In the genomic region with DNA sequence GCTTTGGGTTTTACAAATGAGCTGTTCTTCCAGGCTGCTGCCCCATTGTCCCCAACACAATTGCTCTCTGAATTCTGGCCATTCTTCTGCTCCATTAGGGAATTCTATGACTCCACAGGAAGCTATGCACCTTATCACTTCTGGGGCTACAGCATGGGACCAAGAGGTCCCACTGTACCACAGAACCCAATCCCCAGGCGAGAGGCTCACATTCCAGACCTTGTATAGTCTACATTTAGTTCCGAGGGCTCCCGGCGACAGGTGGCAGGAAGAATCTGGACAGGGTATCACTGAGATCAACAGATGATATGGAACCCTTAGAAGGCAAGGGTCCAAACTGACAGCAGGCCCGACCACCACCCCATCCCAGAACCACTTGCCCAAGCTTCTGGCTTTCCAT, we compare ENCODE assay signal across 22 mouse cellular contexts. TPM values are rescaled to one million over a fixed set of nuclear protein-coding genes. Genes with fewer than 3 reads are reported as not detected.
DNase-seq lines count a peak whose midpoint lies in the region; ATAC-seq and TF ChIP-seq lines count a peak whose summit lies in the region.
"Had no signal": no experiment of that assay in that cellular context is flagged by ENCODE, and none has a peak within 500 bp of the region (broad histone marks: within the 10 kb centered on the region; RNA-seq: fewer than 3 reads in every experiment).

No protein-coding gene starts in this region.

- no peaks in the 10 kb centered on the region for H3K27me3 ChIP-seq in heart, embryonic 13.5 days (replicated peaks)
- no peaks in the 10 kb centered on the region for H3K27me3 ChIP-seq in ES-Bruce4 (ENCODE audit: control insufficient read depth, insufficient read depth, low read length, poor library complexity, severe bottlenecking)
- H3K27me3 ChIP-seq: CH12.LX; embryonic facial prominence, embryonic 13.5 days; forebrain, embryonic 13.5 days; hindbrain, embryonic 15.5 days; limb, embryonic 13.5 days; midbrain, embryonic 12.5 days; stomach, embryonic 15.5 days had no signal

- TF ChIP-seq CTCF in left cerebral cortex, adult 2 months (IDR thresholded peaks at IDR 0.05) = no peak
- TF ChIP-seq CTCF in ES-Bruce4 (IDR thresholded peaks at IDR 0.05; ENCODE audit: low read depth, low read length) = no peak

- H3K4me1 ChIP-seq in heart, embryonic 13.5 days = peaks cover 100% of the 10 kb centered on the region
- peaks cover 26% of the 10 kb centered on the region for H3K4me1 ChIP-seq in ES-Bruce4 (ENCODE audit: control insufficient read depth, insufficient read depth, low read length)

- peak overlapping the region; percentile 97 for H3K27ac ChIP-seq in heart, embryonic 13.5 days (replicated peaks)
- H3K27ac ChIP-seq in left cerebral cortex, adult 2 months = peak overlapping the region; percentile 91; the same call in 1 of the 2 replicates
- H3K27ac ChIP-seq in ES-Bruce4 (ENCODE audit: insufficient read depth, low read length) = peak overlapping the region; percentile 23; the same call in 1 of the 2 replicates
- H3K27ac ChIP-seq: kidney, postnatal 0 days; stomach, embryonic 15.5 days had no signal

- WGBS in heart, embryonic 13.5 days = 25% methylated on average over 5 of the region's 5 CpGs

- no peak for ATAC-seq in heart, embryonic 13.5 days (ENCODE audit: extremely low read depth, insufficient number of reproducible peaks, low FRiP score, low TSS enrichment)
- ATAC-seq: forebrain, embryonic 13.5 days; intestine, embryonic 16.5 days had no signal

- H3K36me3 ChIP-seq in heart, embryonic 13.5 days = peaks cover 43% of the 10 kb centered on the region
- no peaks in the 10 kb centered on the region for H3K36me3 ChIP-seq in ES-Bruce4 (ENCODE audit: control insufficient read depth, insufficient read depth, low read length, poor library complexity, severe bottlenecking)
- H3K36me3 ChIP-seq: midbrain, embryonic 12.5 days; stomach, embryonic 15.5 days had no signal

- 0 out of 2 replicates have a peak overlapping the region, but pooled peaks have one; percentile 66 for H3K4me2 ChIP-seq in heart, embryonic 13.5 days
- H3K4me2 ChIP-seq: embryonic facial prominence, embryonic 13.5 days; forebrain, embryonic 13.5 days; hindbrain, embryonic 15.5 days; limb, embryonic 13.5 days; midbrain, embryonic 12.5 days; stomach, embryonic 15.5 days had no signal

- peak; percentile 40 to 44 for DNase-seq in cerebellum, postnatal 10 days
- no peak for DNase-seq in cerebellum, adult 11 months
- DNase-seq in heart, postnatal 4 days = no peak
- no peak for DNase-seq in left cerebral cortex, adult 2 months (ENCODE audit: extremely low spot score in 1 of 2, low spot score in 2 of 2)
- no peak for DNase-seq in left cerebral cortex, postnatal 10 days (ENCODE audit: extremely low spot score in 1 of 2, low spot score in 2 of 2)
- DNase-seq in thymus, postnatal 14 days = no peak
- DNase-seq: adrenal gland, postnatal 25 days; gastrocnemius, postnatal 36 days; lung, postnatal 36 days; right cerebral cortex, adult 18-20 months; thymus, adult 2 months had no signal

- H3K9ac ChIP-seq in heart, embryonic 13.5 days = peak overlapping the region; percentile 50; the same call in 1 of the 2 replicates
- H3K9ac ChIP-seq in ES-Bruce4 (ENCODE audit: low read depth, poor library complexity, severe bottlenecking) = no peak overlapping the region
- H3K9ac ChIP-seq: forebrain, embryonic 13.5 days; hindbrain, embryonic 15.5 days; limb, embryonic 13.5 days; midbrain, embryonic 12.5 days; stomach, embryonic 15.5 days had no signal

- TF ChIP-seq POLR2A in ES-Bruce4 (IDR thresholded peaks at IDR 0.05; ENCODE audit: insufficient read depth, low read length) = no peak

- H3K4me3 ChIP-seq in heart, embryonic 13.5 days = no peak overlapping the region
- no peak overlapping the region for H3K4me3 ChIP-seq in left cerebral cortex, adult 2 months
- no peak overlapping the region for H3K4me3 ChIP-seq in ES-Bruce4 (ENCODE audit: low read depth, low read length)
- H3K4me3 ChIP-seq: embryonic facial prominence, embryonic 13.5 days; forebrain, embryonic 13.5 days; hindbrain, embryonic 15.5 days; limb, embryonic 13.5 days; midbrain, embryonic 12.5 days; stomach, embryonic 15.5 days had no signal

- H3K9me3 ChIP-seq in heart, embryonic 13.5 days = no peaks in the 10 kb centered on the region
- no peaks in the 10 kb centered on the region for H3K9me3 ChIP-seq in ES-Bruce4 (replicated peaks; ENCODE audit: control insufficient read depth, insufficient read depth, low read length, poor library complexity, severe bottlenecking)
- H3K9me3 ChIP-seq: embryonic facial prominence, embryonic 13.5 days; forebrain, embryonic 13.5 days; hindbrain, embryonic 15.5 days; limb, embryonic 13.5 days; midbrain, embryonic 12.5 days; stomach, embryonic 15.5 days had no signal

- intact Hi-C loops in left cerebral cortex, adult 2 months (cut with DNase I) = no loop called here
- intact Hi-C loops in left cerebral cortex, postnatal 10 days (cut with DNase I) = loop anchor here (5.0 kb wide), 1 partner anchor 48 kb away; no protein-coding TSS in a partner anchor

- no peak for TF ChIP-seq EP300 in ES-Bruce4 (IDR thresholded peaks at IDR 0.05; ENCODE audit: insufficient read depth, low read depth, low read length)

RNA-seq across cellular contexts. Expression of a gene that starts 50.7 kb away (rescaled TPM):
- 2.3 and 2.6 TPM in 2 replicates for polyA plus RNA-seq in heart, embryonic 13.5 days (2015; fragmentation: Nextera tagmentation; extraction: Ambion mirVana)
- 10 to 100 TPM; 39.5 to 45.8 TPM for total RNA-seq in heart, postnatal 4 days (2021)
- total RNA-seq in left cerebral cortex, adult 2 months (2021) = 10 to 100 TPM; 72.9 to 87.5 TPM
- 10 to 100 TPM; 47.7 to 55.0 TPM for total RNA-seq in left cerebral cortex, postnatal 10 days (2021)
- polyA plus RNA-seq in ES-Bruce4 (2011; ENCODE audit: insufficient read depth, insufficient read length, low read depth, missing spikeins) = 25.9 and 26.7 TPM in 2 replicates

Comparison
In these comparisons a context has a peak if more than half of its experiments do, and no peak if none do; other contexts are left out.
1. DNase-seq: peak in cerebellum, postnatal 10 days (2 of 2); none in cerebellum, adult 11 months (single experiment), heart, postnatal 4 days (single experiment), left cerebral cortex, adult 2 months (0 of 2), left cerebral cortex, postnatal 10 days (0 of 2) and thymus, postnatal 14 days (single experiment).
2. H3K27ac ChIP-seq: peak in every context shown above with its lines; median percentile 97 in heart, embryonic 13.5 days; 91 in left cerebral cortex, adult 2 months; 23 in ES-Bruce4.